Comparison of ENCODE assay signal across 16 mouse cellular contexts in genomic region chr3:86103449-86104291, GRCm38 (mm10). TPM values are rescaled to one million over a fixed set of nuclear protein-coding genes. Genes with fewer than 3 reads are reported as not detected.
A peak's percentile ranks its signal among the peaks of the same experiment; 100 is the strongest.
DNase-seq lines count a peak whose midpoint lies in the region; ATAC-seq lines count a peak whose summit lies in the region.
"Had no signal": no experiment of that assay in that cellular context is flagged by ENCODE, and none has a peak within 500 bp of the region (broad histone marks: within the 10 kb centered on the region; RNA-seq: fewer than 3 reads in every experiment).

No protein-coding gene starts in this region.

- 35% methylated on average over 18 of the region's 18 CpGs for WGBS in liver, embryonic 15.5 days (ENCODE audit: insufficient replicate concordance)

- H3K27ac ChIP-seq in liver, embryonic 15.5 days (replicated peaks) = peak overlapping the region; percentile 41
- H3K27ac ChIP-seq: forebrain, embryonic 15.5 days; heart, embryonic 15.5 days; left cerebral cortex, adult 2 months had no signal

- peak; percentile 8 for DNase-seq in kidney, postnatal 10 days
- DNase-seq in kidney, postnatal 36 days = no peak
- peak; percentile 46 for DNase-seq in CD4-positive helper T cell, adult 2 months (ENCODE audit: low read depth, low spot score)
- no peak for DNase-seq in lung, postnatal 10 days
- DNase-seq in right cerebral cortex, adult 2 months (ENCODE audit: low spot score in 2 of 2) = no peak
- DNase-seq: embryo, embryonic 11 days; kidney, adult 18-20 months; lung, postnatal 14 days; right cerebral cortex, adult 18-20 months had no signal

- H3K27me3 ChIP-seq in liver, embryonic 15.5 days = no peaks in the 10 kb centered on the region
- H3K27me3 ChIP-seq: forebrain, embryonic 15.5 days; heart, embryonic 15.5 days had no signal

- H3K4me2 ChIP-seq in liver, embryonic 15.5 days = peak overlapping the region; percentile 40
- H3K4me2 ChIP-seq: forebrain, embryonic 15.5 days; heart, embryonic 15.5 days had no signal

- H3K4me1 ChIP-seq in liver, embryonic 15.5 days (replicated peaks) = peaks cover 38% of the 10 kb centered on the region
- H3K4me1 ChIP-seq: forebrain, embryonic 15.5 days; heart, embryonic 15.5 days had no signal

- H3K4me3 ChIP-seq in liver, embryonic 15.5 days (replicated peaks) = no peak overlapping the region
- H3K4me3 ChIP-seq: forebrain, embryonic 15.5 days; heart, embryonic 15.5 days; left cerebral cortex, adult 2 months; myocyte had no signal

- 0 out of 2 replicates have a peak, but pooled peaks cover 9% of the 10 kb centered on the region for H3K36me3 ChIP-seq in liver, embryonic 15.5 days (replicated peaks)
- H3K36me3 ChIP-seq: forebrain, embryonic 15.5 days; heart, embryonic 15.5 days had no signal

- H3K9me3 ChIP-seq in liver, embryonic 15.5 days (replicated peaks) = no peaks in the 10 kb centered on the region
- H3K9me3 ChIP-seq: forebrain, embryonic 15.5 days; heart, embryonic 15.5 days had no signal

- H3K9ac ChIP-seq in liver, embryonic 15.5 days = no peak overlapping the region
- H3K9ac ChIP-seq: forebrain, embryonic 15.5 days; heart, embryonic 15.5 days had no signal

- peak; percentile 68 for ATAC-seq in activated CD4-positive, CD25-positive, alpha-beta regulatory T cell, adult 4 months
- ATAC-seq in liver, embryonic 15.5 days (ENCODE audit: insufficient read depth) = no peak
- no peak for ATAC-seq in cerebellum, adult (ENCODE audit: insufficient number of reproducible peaks, low FRiP score, low TSS enrichment)
- ATAC-seq: forebrain, embryonic 15.5 days had no signal

RNA-seq across cellular contexts. Expression of gene Rps3a1, which starts 38.8 kb away (rescaled TPM):
- polyA plus RNA-seq in activated CD4-positive, CD25-positive, alpha-beta regulatory T cell, adult 4 months (2017; shearing (Covaris generic)) = 1,000 to 10,000 TPM; 2,716 to 4,539 TPM
- 585 and 685 TPM in 2 replicates for polyA plus RNA-seq in liver, embryonic 15.5 days (2015; fragmentation: Nextera tagmentation; extraction: Ambion mirVana)

Comparison
In these comparisons a context has a peak if more than half of its experiments do, and no peak if none do; other contexts are left out.
1. DNase-seq: peak in kidney, postnatal 10 days (single experiment) and CD4-positive helper T cell, adult 2 months (single experiment); none in kidney, postnatal 36 days (0 of 2), lung, postnatal 10 days (single experiment) and right cerebral cortex, adult 2 months (0 of 2).